Mouse (Mus musculus): ENCODE results near the gene Trim3.

GRCm38 (mm10) chr7:105608467-105608866 is 24.9 kb downstream of the Trim3 start:
- no peak for TF ChIP-seq CTCF (IDR thresholded peaks at IDR 0.05; ENCODE audit: insufficient read depth, low read length)
- no peak for TF ChIP-seq POLR2A (IDR thresholded peaks at IDR 0.05; ENCODE audit: borderline replicate concordance, extremely low read depth, low read depth, low read length)

Measured in lung, adult 2 months (tissue).